Mouse (Mus musculus) lung, adult 18-20 months (tissue): ENCODE results near the gene Gm2000.
"Not testable (repeated sequence)": the region's sequence is repeated elsewhere in the genome, so short reads cannot be mapped to it uniquely, and the experiment has no call there.

Source experiments
- DNase-seq, 2 experiments: peaks; one replicate each; pipeline ENCODE4 v3.0.0; 2022; ENCODE audit warnings: mixed read lengths in 2 of 2

The Gm2000 gene

DNA sequence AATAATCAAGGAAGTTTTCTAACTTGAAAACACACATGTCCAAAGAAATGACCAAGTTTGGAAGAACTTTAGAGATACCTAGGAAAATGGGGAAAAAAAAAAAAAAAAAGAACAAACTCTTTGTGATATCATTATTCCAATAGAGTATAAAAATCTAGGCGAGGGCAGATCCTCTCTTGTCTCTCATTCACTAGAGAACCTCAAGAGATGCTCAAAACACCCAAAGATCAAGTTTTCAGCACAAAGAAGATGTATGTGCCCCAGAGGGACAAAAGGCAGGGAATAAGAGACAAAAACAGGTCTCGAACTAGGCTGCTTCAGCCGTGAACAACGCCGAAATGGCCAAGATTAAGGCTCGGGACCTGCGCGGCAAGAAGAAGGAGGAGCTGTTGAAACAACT lies at the start of gene Gm2000:
Gene Gm2000 (plus strand): TSS at position 301 of the 400 bp plus-strand sequence.
- no peak for DNase-seq

GRCm38 (mm10) chr1:156323126-156323525 lies 42.7 kb upstream of the Gm2000 start:
- DNase-seq: no peak

GRCm38 (mm10) chr1:156340847-156341246 lies 25.0 kb upstream of the Gm2000 start:
- DNase-seq: no peak

GRCm38 (mm10) chr1:156344433-156344832 lies 21.4 kb upstream of the Gm2000 start:
- DNase-seq: no peak

GRCm38 (mm10) chr1:156345633-156346032 lies 20.2 kb upstream of the Gm2000 start:
- DNase-seq: no peak

DNA sequence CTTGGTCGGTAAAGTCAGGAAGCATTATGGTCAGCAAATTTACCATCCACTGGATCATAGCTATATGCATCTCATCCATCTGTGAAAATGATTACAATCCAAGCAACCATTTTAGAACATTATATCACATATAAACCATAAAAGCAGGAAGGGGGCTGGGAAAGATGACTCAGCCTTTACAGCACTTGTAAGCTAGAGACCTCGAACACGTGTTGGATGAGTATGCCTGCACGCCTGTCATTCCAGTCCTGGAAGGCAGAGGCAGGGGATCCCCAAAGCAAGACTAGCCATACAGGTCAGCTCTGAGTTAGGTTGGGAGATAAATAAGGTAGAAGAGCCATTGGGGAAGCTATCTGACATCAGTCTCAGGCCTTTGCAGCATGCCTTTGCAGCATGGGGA lies 16.8 kb upstream of the Gm2000 start:
- no peak for DNase-seq

DNA sequence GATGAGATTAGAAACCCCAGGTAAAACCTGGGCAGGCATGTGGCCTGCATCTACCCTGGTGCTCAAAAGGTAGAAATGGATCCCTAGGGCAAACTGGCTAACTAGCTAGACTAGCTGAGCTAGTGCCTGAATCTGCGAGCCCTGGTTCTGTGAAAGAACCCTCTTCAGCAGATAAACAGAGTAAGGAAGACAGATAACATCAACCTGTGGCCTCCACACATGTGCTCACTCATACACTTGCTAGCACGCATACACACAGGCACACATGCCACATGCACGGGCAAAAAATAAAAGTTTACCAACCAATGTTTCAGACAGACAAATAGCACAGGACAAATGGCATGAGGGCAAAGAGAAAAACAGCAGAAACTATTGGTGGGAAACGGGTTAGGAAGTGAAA lies 15.4 kb upstream of the Gm2000 start:
- DNase-seq: no peak

- DNase-seq: no peak
These were observed 13.4 kb upstream of the Gm2000 start for GRCm38 (mm10) chr1:156352466-156352865.

DNA sequence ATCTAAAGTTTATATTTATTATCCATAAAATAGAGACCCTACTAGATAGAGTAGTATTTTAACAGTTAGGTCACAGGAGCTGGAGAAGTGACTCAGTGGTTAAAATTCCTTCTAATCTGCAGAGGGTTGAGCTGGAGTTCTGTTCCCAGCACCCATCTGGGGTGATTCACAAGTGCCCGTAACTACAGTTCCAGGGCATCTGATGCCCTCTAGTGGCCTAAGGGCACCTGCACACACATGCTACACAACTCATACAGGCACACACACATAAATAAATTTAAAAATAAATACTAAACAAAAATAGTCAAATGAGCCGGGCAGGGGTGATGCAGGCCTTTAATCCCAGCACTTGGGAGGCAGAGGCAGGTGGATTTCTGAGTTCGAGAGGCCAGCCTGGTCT lies 15.4 kb downstream of the Gm2000 start:
- no peak for DNase-seq

DNA sequence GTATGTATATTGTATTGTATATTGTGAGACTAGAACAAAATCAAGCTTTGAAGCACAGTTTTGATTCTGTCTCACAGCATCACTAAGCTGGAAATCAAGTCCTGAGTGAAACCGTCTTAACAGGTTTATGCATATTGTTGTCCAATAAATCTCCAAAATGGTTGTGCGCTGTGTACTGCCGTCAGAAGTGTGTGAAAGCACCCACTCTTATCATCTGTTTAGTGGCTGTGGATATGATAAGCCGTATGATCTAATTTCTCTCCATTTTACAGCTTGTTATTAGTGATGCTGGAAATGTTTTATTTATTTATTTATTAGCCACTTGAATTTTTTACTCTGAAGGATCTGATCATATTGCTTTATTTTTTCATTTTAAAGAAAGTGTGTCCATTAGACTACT lies 20.4 kb downstream of the Gm2000 start:
- DNase-seq: no peak

GRCm38 (mm10) chr1:156386880-156387279 lies 21.0 kb downstream of the Gm2000 start:
- no peak for DNase-seq

- no peak for DNase-seq
These were observed 27.3 kb downstream of the Gm2000 start for GRCm38 (mm10) chr1:156393148-156393547.

GRCm38 (mm10) chr1:156400159-156400558 lies 34.3 kb downstream of the Gm2000 start:
- DNase-seq: not testable (repeated sequence)

- no peak for DNase-seq
These were observed 36.7 kb downstream of the Gm2000 start for GRCm38 (mm10) chr1:156402491-156402890.

DNA sequence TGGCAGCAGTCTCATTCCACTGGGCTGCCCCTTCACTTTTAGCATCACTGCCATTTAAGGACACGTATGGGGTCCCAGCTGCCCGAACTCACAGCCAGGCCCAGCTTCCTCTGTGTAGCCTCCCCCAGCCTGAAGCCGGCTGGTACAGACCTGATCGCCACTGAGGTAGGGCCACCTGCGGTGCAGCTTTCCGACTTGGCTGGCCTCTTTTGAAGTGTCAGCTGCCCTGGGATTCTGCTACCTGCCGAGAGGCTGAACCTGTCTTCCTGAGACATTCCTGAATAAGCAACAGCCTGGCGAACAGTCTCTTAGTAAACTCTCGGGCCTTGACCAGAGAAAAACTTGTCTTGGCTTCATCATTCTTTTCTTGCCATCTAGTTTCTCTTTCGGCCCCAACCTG lies 37.4 kb downstream of the Gm2000 start:
- DNase-seq: no peak

- no peak for DNase-seq
These were observed 42.2 kb downstream of the Gm2000 start for GRCm38 (mm10) chr1:156408004-156408403.

DNA sequence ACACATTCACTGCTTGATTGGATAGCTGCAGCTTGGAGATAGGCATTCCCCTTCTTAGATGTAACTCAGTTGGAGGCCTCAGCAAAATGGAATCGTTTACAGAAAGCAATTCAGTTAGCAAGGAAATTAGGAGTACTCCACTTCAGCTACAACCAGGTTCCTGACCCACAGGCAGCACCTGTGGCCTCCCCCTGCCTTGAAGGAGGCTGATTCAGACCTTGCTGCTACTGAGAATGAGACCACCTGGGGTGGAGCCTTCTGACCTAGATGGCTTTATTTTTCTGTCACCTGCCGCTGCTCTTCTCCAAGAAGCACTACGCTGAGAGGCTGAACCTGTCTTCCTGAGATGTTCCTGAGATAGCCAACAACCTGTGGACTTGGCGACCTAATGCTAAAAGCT lies 42.7 kb downstream of the Gm2000 start:
- DNase-seq: no peak
